Mouse (Mus musculus): ENCODE measurements around the gene Akap2.

Gene Akap2

GRCm38 (mm10) chr4:57832318-57832717, 114.9 kb downstream of the Akap2 start:
- DNase-seq (ENCODE audit: low read depth, low spot score) = no peak

GRCm38 (mm10) chr4:57833060-57833459, 115.6 kb downstream of the Akap2 start:
- no peak for DNase-seq (ENCODE audit: low read depth, low spot score)

- DNase-seq (ENCODE audit: low read depth, low spot score) = peak; percentile 90
These were observed 116.7 kb downstream of the Akap2 start for GRCm38 (mm10) chr4:57834141-57834540.

- no peak for DNase-seq (ENCODE audit: low read depth, low spot score)
These were observed 119.6 kb downstream of the Akap2 start for GRCm38 (mm10) chr4:57837089-57837488.

GRCm38 (mm10) chr4:57839343-57839742, 121.9 kb downstream of the Akap2 start:
- DNase-seq (ENCODE audit: low read depth, low spot score) = no peak

GRCm38 (mm10) chr4:57841911-57842310, 124.5 kb downstream of the Akap2 start:
- peak; percentile 97 for DNase-seq (ENCODE audit: low read depth, low spot score)

GRCm38 (mm10) chr4:57842472-57843305, 125.2 kb downstream of the Akap2 start:
- peak; percentile 49 for DNase-seq (ENCODE audit: low read depth, low spot score)

- peak; percentile 81 for DNase-seq (ENCODE audit: low read depth, low spot score)
These were observed 127.6 kb downstream of the Akap2 start for GRCm38 (mm10) chr4:57845031-57845431.

GRCm38 (mm10) chr4:57845541-57846210, 128.2 kb downstream of the Akap2 start:
- peak; percentile 34 for DNase-seq (ENCODE audit: low read depth, low spot score)

- no peak for DNase-seq (ENCODE audit: low read depth, low spot score)
These were observed 129.0 kb downstream of the Akap2 start for GRCm38 (mm10) chr4:57846381-57846990.

- peak; percentile 64 for DNase-seq (ENCODE audit: low read depth, low spot score)
These were observed 129.6 kb downstream of the Akap2 start for GRCm38 (mm10) chr4:57846991-57847422.

- no peak for DNase-seq (ENCODE audit: low read depth, low spot score)
These were observed 130.2 kb downstream of the Akap2 start for GRCm38 (mm10) chr4:57847676-57848075.

- DNase-seq (ENCODE audit: low read depth, low spot score) = no peak
These were observed 132.0 kb downstream of the Akap2 start for GRCm38 (mm10) chr4:57849465-57849864.

GRCm38 (mm10) chr4:57851731-57852130, 134.3 kb downstream of the Akap2 start:
- peak; percentile 39 for DNase-seq (ENCODE audit: low read depth, low spot score)

GRCm38 (mm10) chr4:57852461-57853040, 135.1 kb downstream of the Akap2 start:
- DNase-seq (ENCODE audit: low read depth, low spot score) = peak; percentile 36

GRCm38 (mm10) chr4:57854181-57854580, 136.7 kb downstream of the Akap2 start:
- DNase-seq (ENCODE audit: low read depth, low spot score) = no peak

GRCm38 (mm10) chr4:57855281-57855941, 138.0 kb downstream of the Akap2 start:
- DNase-seq (ENCODE audit: low read depth, low spot score) = no peak

GRCm38 (mm10) chr4:57856673-57857072, 139.2 kb downstream of the Akap2 start:
- DNase-seq (ENCODE audit: low read depth, low spot score) = no peak

GRCm38 (mm10) chr4:57860204-57860611, 142.8 kb downstream of the Akap2 start:
- DNase-seq (ENCODE audit: low read depth, low spot score) = no peak

- peak; percentile 50 for DNase-seq (ENCODE audit: low read depth, low spot score)
These were observed 143.7 kb downstream of the Akap2 start for GRCm38 (mm10) chr4:57861166-57861565.

GRCm38 (mm10) chr4:57861856-57862255, 144.4 kb downstream of the Akap2 start:
- no peak for DNase-seq (ENCODE audit: low read depth, low spot score)
